Mouse (Mus musculus): ENCODE measurements around the gene Bcar3. TPM values are rescaled to one million over a fixed set of nuclear protein-coding genes. Genes with fewer than 3 reads are reported as not detected.
A peak's percentile ranks its signal among the peaks of the same experiment; 100 is the strongest.

The Bcar3 gene
- polyA plus RNA-seq, 1 experiment: 26.3 TPM

- no peak overlapping the region for H3K4me3 ChIP-seq (ENCODE audit: low read depth, low read length)
- peaks cover 10% of the 10 kb centered on the region for H3K4me1 ChIP-seq (ENCODE audit: control insufficient read depth, insufficient read depth, low read length)
- TF ChIP-seq EP300 (IDR thresholded peaks at IDR 0.05; ENCODE audit: insufficient read depth, low read depth, low read length) (no peak), POLR2A (IDR thresholded peaks at IDR 0.05; ENCODE audit: insufficient read depth, low read length) (no peak), CTCF (IDR thresholded peaks at IDR 0.05; ENCODE audit: low read depth, low read length) (no peak)
- no peaks in the 10 kb centered on the region for H3K36me3 ChIP-seq (ENCODE audit: control insufficient read depth, insufficient read depth, low read length, poor library complexity, severe bottlenecking)
- H3K9me3 ChIP-seq (replicated peaks; ENCODE audit: control insufficient read depth, insufficient read depth, low read length, poor library complexity, severe bottlenecking): no peaks in the 10 kb centered on the region
- no peak overlapping the region for H3K9ac ChIP-seq (ENCODE audit: low read depth, poor library complexity, severe bottlenecking)
- H3K27me3 ChIP-seq (ENCODE audit: control insufficient read depth, insufficient read depth, low read length, poor library complexity, severe bottlenecking): no peaks in the 10 kb centered on the region
- H3K27ac ChIP-seq (ENCODE audit: insufficient read depth, low read length): no peak overlapping the region
These were observed 184.8 kb downstream of the Bcar3 start for GRCm38 (mm10) chr3:122478735-122479134.

GRCm38 (mm10) chr3:122480065-122480675 lies 186.2 kb downstream of the Bcar3 start:
- no peak overlapping the region for H3K4me3 ChIP-seq (ENCODE audit: low read depth, low read length)
- H3K27ac ChIP-seq (ENCODE audit: insufficient read depth, low read length): no peak overlapping the region
- TF ChIP-seq CTCF (IDR thresholded peaks at IDR 0.05; ENCODE audit: low read depth, low read length): no peak
- TF ChIP-seq EP300 (IDR thresholded peaks at IDR 0.05; ENCODE audit: insufficient read depth, low read depth, low read length): no peak
- TF ChIP-seq POLR2A (IDR thresholded peaks at IDR 0.05; ENCODE audit: insufficient read depth, low read length): no peak
- H3K27me3 ChIP-seq (ENCODE audit: control insufficient read depth, insufficient read depth, low read length, poor library complexity, severe bottlenecking): no peaks in the 10 kb centered on the region
- peaks cover 10% of the 10 kb centered on the region for H3K4me1 ChIP-seq (ENCODE audit: control insufficient read depth, insufficient read depth, low read length)
- no peaks in the 10 kb centered on the region for H3K9me3 ChIP-seq (replicated peaks; ENCODE audit: control insufficient read depth, insufficient read depth, low read length, poor library complexity, severe bottlenecking)
- no peaks in the 10 kb centered on the region for H3K36me3 ChIP-seq (ENCODE audit: control insufficient read depth, insufficient read depth, low read length, poor library complexity, severe bottlenecking)
- H3K9ac ChIP-seq (ENCODE audit: low read depth, poor library complexity, severe bottlenecking): no peak overlapping the region

GRCm38 (mm10) chr3:122480986-122481385 lies 187.1 kb downstream of the Bcar3 start:
- H3K36me3 ChIP-seq (ENCODE audit: control insufficient read depth, insufficient read depth, low read length, poor library complexity, severe bottlenecking): no peaks in the 10 kb centered on the region
- H3K4me3 ChIP-seq (ENCODE audit: low read depth, low read length): no peak overlapping the region
- no peak overlapping the region for H3K9ac ChIP-seq (ENCODE audit: low read depth, poor library complexity, severe bottlenecking)
- H3K9me3 ChIP-seq (replicated peaks; ENCODE audit: control insufficient read depth, insufficient read depth, low read length, poor library complexity, severe bottlenecking): no peaks in the 10 kb centered on the region
- H3K27ac ChIP-seq (ENCODE audit: insufficient read depth, low read length): no peak overlapping the region
- peaks cover 6% of the 10 kb centered on the region for H3K4me1 ChIP-seq (ENCODE audit: control insufficient read depth, insufficient read depth, low read length)
- TF ChIP-seq CTCF (IDR thresholded peaks at IDR 0.05; ENCODE audit: low read depth, low read length) (no peak), POLR2A (IDR thresholded peaks at IDR 0.05; ENCODE audit: insufficient read depth, low read length) (no peak), EP300 (IDR thresholded peaks at IDR 0.05; ENCODE audit: insufficient read depth, low read depth, low read length) (no peak)
- no peaks in the 10 kb centered on the region for H3K27me3 ChIP-seq (ENCODE audit: control insufficient read depth, insufficient read depth, low read length, poor library complexity, severe bottlenecking)

GRCm38 (mm10) chr3:122481891-122482739 lies 188.2 kb downstream of the Bcar3 start:
- TF ChIP-seq POLR2A (IDR thresholded peaks at IDR 0.05; ENCODE audit: insufficient read depth, low read length) (no peak), EP300 (IDR thresholded peaks at IDR 0.05; ENCODE audit: insufficient read depth, low read depth, low read length) (no peak)
- Histone ChIP-seq H3K27ac (ENCODE audit: insufficient read depth, low read length) (no peak overlapping the region), H3K36me3 (ENCODE audit: control insufficient read depth, insufficient read depth, low read length, poor library complexity, severe bottlenecking) (no peaks in the 10 kb centered on the region), H3K4me1 (ENCODE audit: control insufficient read depth, insufficient read depth, low read length) (peaks cover 1% of the 10 kb centered on the region), H3K27me3 (ENCODE audit: control insufficient read depth, insufficient read depth, low read length, poor library complexity, severe bottlenecking) (no peaks in the 10 kb centered on the region), H3K9ac (ENCODE audit: low read depth, poor library complexity, severe bottlenecking) (no peak overlapping the region), H3K9me3 (replicated peaks; ENCODE audit: control insufficient read depth, insufficient read depth, low read length, poor library complexity, severe bottlenecking) (no peaks in the 10 kb centered on the region), H3K4me3 (ENCODE audit: low read depth, low read length) (no peak overlapping the region)

GRCm38 (mm10) chr3:122483066-122483782 lies 189.3 kb downstream of the Bcar3 start:
- peaks cover 2% of the 10 kb centered on the region for H3K4me1 ChIP-seq (ENCODE audit: control insufficient read depth, insufficient read depth, low read length)
- H3K9ac ChIP-seq (ENCODE audit: low read depth, poor library complexity, severe bottlenecking): no peak overlapping the region
- no peak overlapping the region for H3K4me3 ChIP-seq (ENCODE audit: low read depth, low read length)
- no peaks in the 10 kb centered on the region for H3K9me3 ChIP-seq (replicated peaks; ENCODE audit: control insufficient read depth, insufficient read depth, low read length, poor library complexity, severe bottlenecking)
- no peaks in the 10 kb centered on the region for H3K36me3 ChIP-seq (ENCODE audit: control insufficient read depth, insufficient read depth, low read length, poor library complexity, severe bottlenecking)
- no peaks in the 10 kb centered on the region for H3K27me3 ChIP-seq (ENCODE audit: control insufficient read depth, insufficient read depth, low read length, poor library complexity, severe bottlenecking)
- TF ChIP-seq EP300 (IDR thresholded peaks at IDR 0.05; ENCODE audit: insufficient read depth, low read depth, low read length): no peak
- TF ChIP-seq CTCF (IDR thresholded peaks at IDR 0.05; ENCODE audit: low read depth, low read length): no peak
- no peak for TF ChIP-seq POLR2A (IDR thresholded peaks at IDR 0.05; ENCODE audit: insufficient read depth, low read length)
- H3K27ac ChIP-seq (ENCODE audit: insufficient read depth, low read length): 0 out of 2 replicates have a peak overlapping the region, but pooled peaks have one; percentile 30
